Mouse (Mus musculus): ENCODE results near the gene Barx2.

Gene Barx2

DNA sequence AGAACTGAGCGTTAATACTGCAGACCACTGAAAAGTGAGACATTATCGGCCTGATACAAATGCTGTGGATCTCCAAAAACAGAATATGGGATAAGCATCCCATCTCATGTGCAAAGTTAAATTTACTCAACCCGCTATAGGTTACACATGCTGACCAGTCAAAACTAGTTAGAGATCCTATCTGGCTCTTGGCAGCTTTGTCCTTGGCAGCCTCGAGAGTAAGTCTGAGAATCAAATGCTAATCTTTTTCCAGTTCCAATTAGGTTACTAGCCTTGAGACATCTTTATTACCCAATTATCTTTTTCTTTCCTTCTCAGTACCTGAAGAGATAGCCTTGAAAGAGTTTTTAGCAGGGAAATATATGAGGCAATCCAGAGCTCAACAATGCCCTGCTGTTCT lies 62.6 kb downstream of the Barx2 start:
- POLR2A ChIA-PET: no interaction called here
- CTCF ChIA-PET: no interaction called here

DNA sequence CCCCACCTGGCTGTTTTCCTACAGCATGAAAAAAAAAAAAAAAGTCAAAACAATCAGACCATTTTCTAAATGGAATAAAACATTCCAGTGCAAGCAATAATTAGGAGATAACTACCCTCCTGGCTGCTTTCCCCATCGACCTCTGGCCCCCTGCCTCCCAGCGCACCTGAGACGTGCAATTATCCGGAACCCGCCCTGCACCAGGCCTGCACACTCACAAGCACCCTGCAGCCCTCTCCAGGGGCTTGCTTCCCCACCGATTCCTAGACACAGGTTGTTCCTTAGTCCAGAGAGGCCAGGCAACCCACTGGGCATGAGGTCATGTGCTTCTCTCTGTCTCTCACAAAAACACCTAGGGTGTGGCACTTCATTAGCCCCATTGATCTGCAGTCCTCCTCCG lies 63.9 kb downstream of the Barx2 start:
- CTCF ChIA-PET: no interaction called here
- POLR2A ChIA-PET: no interaction called here

DNA sequence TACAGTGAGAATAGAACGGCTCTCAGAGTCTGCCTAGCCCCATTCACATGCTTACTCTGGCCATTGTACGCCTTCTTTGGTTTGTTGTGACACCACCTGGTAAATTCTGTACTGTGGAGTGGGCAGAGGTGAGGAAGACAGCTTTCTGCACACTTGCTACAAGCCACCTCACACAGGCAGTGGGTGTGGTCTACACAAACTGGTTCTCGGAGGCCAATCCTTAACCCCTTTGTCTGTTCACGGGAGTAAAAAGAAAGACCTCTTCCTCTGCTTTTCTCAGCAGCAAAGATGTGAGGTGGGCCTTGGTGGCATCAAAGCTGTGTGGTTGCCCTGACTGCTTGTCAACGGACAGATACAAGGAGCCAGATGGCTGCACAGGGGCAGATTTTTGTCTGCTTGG lies 68.6 kb downstream of the Barx2 start:
- CTCF ChIA-PET: no interaction called here
- POLR2A ChIA-PET: interaction anchor here in 1 of 4 experiments (0.6 kb wide), 1 partner anchor 185 kb away, joined by 6 read pairs; no protein-coding TSS in a partner anchor

DNA sequence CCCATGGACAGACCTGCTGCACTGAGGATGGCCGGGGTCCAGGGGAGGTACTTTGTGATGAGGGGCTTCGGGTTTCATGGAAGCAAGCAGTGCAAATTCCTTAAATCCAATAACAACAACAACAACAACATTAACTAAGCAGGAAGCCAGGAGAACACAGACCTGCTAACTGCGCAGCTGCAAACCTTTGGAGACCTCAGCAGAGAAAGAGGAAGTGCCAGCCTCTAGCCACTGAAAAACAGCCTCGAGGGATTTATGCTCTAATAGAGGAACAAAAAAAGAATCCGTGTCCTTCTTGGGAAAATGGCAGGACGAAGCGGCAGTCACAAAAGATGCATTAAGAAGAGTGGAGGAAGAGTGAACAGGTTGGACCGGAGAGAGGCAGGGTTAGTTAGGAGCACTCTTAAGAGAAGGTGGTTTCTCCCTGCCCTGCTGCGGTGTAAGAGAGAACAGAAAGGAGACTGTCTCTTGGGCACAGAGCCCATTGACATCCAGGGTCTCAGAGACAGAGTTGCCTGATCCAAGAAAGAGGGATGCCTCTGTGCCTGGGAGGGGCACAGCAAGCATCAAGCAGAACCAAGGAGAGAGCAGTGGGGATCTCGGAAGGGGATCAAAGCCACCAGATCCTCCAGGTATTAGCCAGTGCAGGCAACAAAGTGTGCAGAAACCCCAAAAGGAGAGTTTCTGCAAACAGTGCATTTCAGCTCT lies 72.0 kb downstream of the Barx2 start:
- ChIA-PET CTCF (no interaction called here), POLR2A (no interaction called here)

DNA sequence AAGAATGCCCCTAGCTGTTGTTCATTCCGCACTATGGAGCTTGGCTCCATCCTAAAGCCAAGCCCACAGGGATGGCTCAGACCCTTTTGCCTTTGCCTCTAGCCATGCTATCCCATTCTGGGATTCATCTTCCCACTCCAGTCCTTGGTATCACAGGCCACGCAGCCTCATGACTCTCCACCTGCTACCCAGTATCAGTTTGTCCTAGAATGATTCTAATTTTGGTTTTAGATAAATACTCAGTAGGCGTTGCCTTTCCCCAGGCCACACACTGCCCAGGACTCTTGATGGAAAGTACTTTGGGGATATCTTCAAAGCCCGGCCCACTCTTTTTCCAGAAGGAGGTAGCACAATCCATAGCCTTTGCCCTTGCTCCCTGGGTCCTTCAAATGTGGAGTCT lies 72.7 kb downstream of the Barx2 start:
- CTCF ChIA-PET: no interaction called here
- POLR2A ChIA-PET: no interaction called here

DNA sequence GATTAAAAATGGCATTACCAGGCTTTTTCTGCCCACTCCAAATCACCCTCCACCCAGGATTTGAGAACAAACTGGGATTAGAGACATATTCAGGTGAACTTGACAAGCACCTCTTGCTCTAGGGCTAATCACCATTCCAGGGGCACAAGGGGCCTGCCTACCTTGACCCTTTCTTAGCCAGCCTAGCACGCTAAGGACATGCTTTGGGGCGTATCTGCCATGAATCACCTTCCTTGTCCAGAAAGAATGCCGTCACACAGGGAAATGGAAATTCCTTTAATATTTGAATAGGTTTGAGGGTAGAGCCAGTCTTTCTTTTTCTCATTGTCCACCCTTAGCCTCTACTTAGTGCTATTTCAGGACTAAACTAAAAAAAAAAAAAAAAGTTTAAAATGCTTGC lies 73.2 kb downstream of the Barx2 start:
- POLR2A ChIA-PET: no interaction called here
- CTCF ChIA-PET: no interaction called here

DNA sequence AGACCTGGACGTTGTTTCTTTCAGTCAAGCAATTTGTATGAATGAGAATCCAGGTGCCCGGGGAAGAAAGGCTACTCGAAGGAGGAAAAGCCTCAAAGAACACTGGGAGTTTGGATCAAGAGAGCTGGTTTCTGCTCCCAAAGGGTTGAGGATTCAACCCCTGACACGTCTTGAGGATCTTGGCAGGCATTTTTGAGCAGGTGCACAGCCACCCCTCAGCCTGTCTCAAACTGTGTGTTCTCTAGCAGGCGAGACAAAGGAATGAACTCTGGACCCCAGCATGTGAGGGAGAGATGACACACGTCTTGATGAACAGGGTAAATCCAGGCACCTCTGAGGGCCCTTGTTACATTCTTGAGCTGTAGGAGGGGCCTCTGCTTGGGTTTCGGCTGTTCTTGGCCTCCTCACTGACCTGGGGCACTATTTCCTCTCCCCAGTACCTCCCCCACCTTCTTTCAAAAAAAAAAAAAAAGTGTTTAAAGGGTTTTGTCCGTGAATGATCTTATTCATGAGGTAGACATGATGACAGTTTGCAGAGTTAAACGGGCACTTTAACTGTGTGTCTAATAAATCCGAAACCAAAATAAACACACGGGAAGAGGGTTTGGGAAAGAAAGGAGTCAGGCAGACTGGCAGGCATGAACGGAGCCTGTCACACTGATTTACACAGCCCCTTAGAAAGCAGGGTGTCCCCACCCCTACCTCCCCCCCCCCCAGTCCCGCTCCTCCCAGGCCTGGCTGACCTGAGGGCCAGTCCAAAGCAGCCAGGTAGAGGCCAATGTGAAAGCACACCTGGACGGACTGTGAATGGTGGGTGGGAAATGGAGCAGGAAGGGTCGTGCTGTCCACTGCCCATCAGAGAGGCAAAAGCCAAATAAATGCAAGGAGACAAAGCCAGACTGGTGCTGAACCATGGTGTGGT lies 73.9 kb downstream of the Barx2 start:
- CTCF ChIA-PET: interaction anchor here in 1 of 4 experiments (0.6 kb wide), 1 partner anchor 140 kb away, joined by 3 read pairs; no protein-coding TSS in a partner anchor
- POLR2A ChIA-PET: no interaction called here

DNA sequence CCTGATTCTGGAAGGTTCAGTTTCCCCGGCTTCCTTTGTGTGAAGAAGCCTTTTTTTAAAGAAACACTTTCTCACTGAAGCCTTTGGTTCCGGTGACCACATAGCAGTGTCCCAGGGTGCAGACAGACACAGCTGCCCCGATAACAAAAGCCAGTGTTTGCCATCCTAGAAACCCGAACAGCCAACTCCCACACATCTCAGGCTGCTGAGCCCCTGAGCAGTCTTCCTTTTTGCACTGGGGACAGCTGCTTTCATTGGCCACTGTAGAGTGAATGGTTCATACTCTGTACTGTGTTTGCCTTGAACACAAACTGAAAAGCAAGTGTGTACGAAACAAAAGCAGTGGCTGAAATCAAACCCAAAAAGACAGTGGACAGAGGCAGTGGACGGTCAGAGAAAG lies 75.2 kb downstream of the Barx2 start:
- ChIA-PET POLR2A (no interaction called here), CTCF (no interaction called here)

DNA sequence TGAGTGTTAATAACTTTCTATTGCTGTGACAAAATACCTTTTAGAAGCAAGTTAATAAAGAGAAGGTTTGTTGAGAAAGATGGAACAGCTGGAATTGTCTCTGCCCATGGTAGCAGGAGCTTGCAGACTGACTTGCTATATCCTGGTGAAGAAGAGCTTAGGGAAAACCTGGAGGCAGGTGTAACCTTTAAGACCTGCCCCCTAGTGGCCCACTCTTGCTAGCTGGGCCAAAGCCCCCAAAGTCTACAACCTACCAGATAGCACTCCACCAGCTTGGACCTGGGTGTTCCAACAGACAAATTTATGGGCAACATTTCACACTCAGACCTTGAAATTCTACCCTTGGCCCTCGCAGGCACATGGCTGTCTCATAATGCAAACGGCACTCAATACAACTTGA lies 104.5 kb downstream of the Barx2 start:
- ChIA-PET POLR2A (no interaction called here), CTCF (interaction anchor here (0.5 to 1.5 kb wide), 14 partner anchors 9 to 250 kb away, joined by 3 to 8 read pairs (median 3); partner anchors contain the start of gene Barx2 (in 1 of the 4))

DNA sequence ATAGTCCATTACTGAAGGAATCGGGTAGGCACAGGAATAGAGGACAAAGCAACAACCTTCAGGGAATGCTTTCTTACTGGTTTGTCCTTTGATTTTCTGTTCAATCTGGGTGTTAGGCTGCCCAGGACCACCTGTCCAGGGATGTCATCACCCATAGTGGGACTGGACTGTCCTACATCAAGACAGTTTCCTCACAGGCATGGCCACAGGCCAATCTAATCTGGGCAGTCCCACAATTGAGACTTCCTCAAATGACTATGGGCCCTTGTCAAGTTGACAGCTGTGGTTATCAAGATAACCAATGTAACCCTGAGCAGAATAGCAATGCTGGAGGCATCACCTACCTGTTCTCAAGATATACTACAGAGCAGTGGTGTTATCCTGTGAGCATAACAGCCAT lies 110.6 kb downstream of the Barx2 start:
- ChIA-PET POLR2A (no interaction called here), CTCF (no interaction called here)
